Mouse (Mus musculus) CH12.LX (cell line): ENCODE results near the gene Mef2a.
A peak's percentile ranks its signal among the peaks of the same experiment; 100 is the strongest.

Experiments
- CTCF ChIP-seq, 2 experiments: IDR thresholded peaks in 1 of 2; conservative IDR thresholded peaks in 1 of 2; 2 replicates each; pipeline ENCODE4 v1.5.1; 2011 to 2012; ENCODE audit warnings: low read depth in 2 of 2, low read length in 2 of 2, improper control_type of control experiment in 1 of 2, inconsistent platforms in 1 of 2, mild to moderate bottlenecking in 1 of 2, moderate library complexity in 1 of 2
- EP300 ChIP-seq: IDR thresholded peaks from 2 replicates; pipeline ENCODE4 v1.6.1; 2011; ENCODE audit warnings: low read length, improper control_type of control experiment
- GABPA ChIP-seq: IDR thresholded peaks from 2 replicates; pipeline ENCODE4 v1.6.1; 2012; ENCODE audit warnings: low read depth, low read length, improper control_type of control experiment, inconsistent platforms; ENCODE audit not compliant: insufficient replicate concordance
- POLR2A ChIP-seq: IDR thresholded peaks from 2 replicates; pipeline ENCODE4 v1.6.1; 2011; ENCODE audit warnings: low read depth, mild to moderate bottlenecking, improper control_type of control experiment, low read length
- POLR2AphosphoS2 ChIP-seq: IDR thresholded peaks from 2 replicates; pipeline ENCODE4 v1.6.1; 2011; ENCODE audit warnings: low read depth, low read length, improper control_type of control experiment
- RAD21 ChIP-seq: IDR thresholded peaks from 2 replicates; pipeline ENCODE4 v1.6.1; 2011; ENCODE audit warnings: low read depth, mild to moderate bottlenecking, low read length, improper control_type of control experiment, moderate library complexity
- RCOR1 ChIP-seq: conservative IDR thresholded peaks from 2 replicates; pipeline ENCODE4 v1.6.1; 2012; ENCODE audit warnings: low read depth, mild to moderate bottlenecking, inconsistent platforms, low read length, improper control_type of control experiment
- SIN3A ChIP-seq: IDR thresholded peaks from 2 replicates; pipeline ENCODE4 v1.6.1; 2012; ENCODE audit warnings: low read length, improper control_type of control experiment, inconsistent platforms
- TCF12 ChIP-seq: IDR thresholded peaks from 2 replicates; pipeline ENCODE4 v1.6.1; 2014; ENCODE audit warnings: low read depth, mild to moderate bottlenecking, inconsistent platforms, low read length, improper control_type of control experiment
- USF1 ChIP-seq: IDR thresholded peaks from 2 replicates; pipeline ENCODE4 v1.6.1; 2014; ENCODE audit warnings: low read depth, mild to moderate bottlenecking, inconsistent platforms, low read length, improper control_type of control experiment
- USF2 ChIP-seq: conservative IDR thresholded peaks from 2 replicates; pipeline ENCODE4 v1.6.1; 2011; ENCODE audit warnings: low read depth, low read length, improper control_type of control experiment
- ZC3H11A ChIP-seq: IDR thresholded peaks from 2 replicates; pipeline ENCODE4 v1.6.1; 2012; ENCODE audit warnings: low read depth, mild to moderate bottlenecking, inconsistent platforms, low read length, improper control_type of control experiment

DNA sequence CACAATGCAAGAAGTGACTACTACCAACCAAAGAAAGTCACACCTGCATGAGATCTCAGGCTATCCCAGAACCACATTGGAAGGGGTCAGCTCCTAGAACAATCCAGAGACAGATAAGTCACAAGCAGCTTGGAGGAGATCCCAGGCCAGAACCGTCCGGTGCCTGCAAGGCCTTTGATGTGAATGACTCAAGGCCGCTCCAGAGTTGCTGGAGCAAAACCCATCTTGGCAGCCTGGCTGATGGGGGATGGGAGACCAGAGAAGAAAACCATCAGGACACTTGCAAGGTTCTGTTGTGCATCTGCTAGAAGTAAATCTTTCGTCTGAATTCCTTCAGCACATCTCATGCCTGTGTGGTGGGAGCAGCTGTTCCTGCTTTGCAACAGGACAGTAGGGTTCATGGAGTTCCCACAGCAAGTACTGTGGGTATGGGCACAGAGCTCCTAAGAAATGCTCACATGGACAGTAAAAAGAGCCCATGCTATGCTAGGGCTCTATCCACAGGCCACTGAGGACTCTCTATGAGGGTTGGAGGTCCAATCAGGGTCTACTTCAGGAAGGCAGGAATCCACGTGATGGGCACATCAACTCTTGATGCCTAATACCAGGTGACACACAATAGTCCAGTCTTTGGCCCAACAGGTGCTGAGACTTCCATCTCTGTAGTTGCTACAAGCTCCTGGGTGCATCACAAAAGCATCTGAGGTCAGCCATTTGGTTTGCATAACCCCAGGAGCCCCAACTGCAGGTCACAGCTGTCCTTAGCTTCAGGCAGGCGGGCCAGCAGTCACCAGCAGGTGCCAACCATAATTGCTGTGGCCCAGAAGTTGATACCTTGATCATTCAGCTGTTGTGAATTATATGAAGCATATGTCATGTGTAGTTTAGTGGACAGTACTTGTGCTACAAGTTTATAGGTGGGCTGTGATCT lies 12.5 kb upstream of the Mef2a start:
- TF ChIP-seq USF2 (no peak), USF1 (no peak), POLR2A (no peak), CTCF (conservative IDR thresholded peaks at IDR 0.05 in 1 of 2, IDR thresholded peaks at IDR 0.05 in 1 of 2; ENCODE audit: low read depth in 2 of 2, low read length in 2 of 2) (no peak), POLR2AphosphoS2 (no peak), ZC3H11A (no peak), GABPA (no peak), EP300 (0 out of 2 replicates have a peak, but pooled peaks have one; percentile 8), TCF12 (0 out of 2 replicates have a peak, but pooled peaks have one; percentile 56), SIN3A (no peak), RAD21 (no peak), RCOR1 (no peak)
